Mouse (Mus musculus) CH12.LX (cell line): ENCODE data around the gene Socs3. TPM values are rescaled to one million over a fixed set of nuclear protein-coding genes. Genes with fewer than 3 reads are reported as not detected.

ENCODE experiments used
- DNase-seq: peaks from one replicate; pipeline ENCODE4 v3.0.0-alpha.2; 2013; ENCODE audit errors: extremely low read depth
- H3K27ac ChIP-seq: 2 replicates; pipeline ENCODE4 v1.5.1; 2012; ENCODE audit warnings: low read depth, mild to moderate bottlenecking, control low read depth, moderate library complexity; ENCODE audit not compliant: insufficient read depth
- H3K27me3 ChIP-seq: replicated peaks from 2 replicates; pipeline ENCODE3; 2012; ENCODE audit warnings: inconsistent platforms
- H3K36me3 ChIP-seq, 2 experiments: replicated peaks in 1 of 2; 2 replicates each; pipeline versions ENCODE3 to v1.6.1; 2012; ENCODE audit warnings: inconsistent platforms in 1 of 2, low read length in 1 of 2, mild to moderate bottlenecking in 1 of 2, mixed read lengths in 1 of 2, moderate library complexity in 1 of 2; ENCODE audit not compliant: control insufficient read depth in 1 of 2, insufficient read depth in 1 of 2
- H3K4me1 ChIP-seq, 2 experiments: 2 replicates each; pipeline ENCODE4 v1.6.1; 2012; ENCODE audit warnings: inconsistent platforms in 1 of 2, moderate library complexity in 1 of 2; ENCODE audit not compliant: insufficient read depth in 2 of 2, control insufficient read depth in 1 of 2
- H3K4me2 ChIP-seq: 2 replicates; pipeline ENCODE4 v1.6.1; 2012; ENCODE audit warnings: low read depth, mild to moderate bottlenecking, control low read depth; ENCODE audit not compliant: poor library complexity, insufficient read depth, severe bottlenecking
- H3K4me3 ChIP-seq, 3 experiments: fragments of 150-350 bp in 1 of 3; sonication (generic) in 1 of 3; replicated peaks in 1 of 3; 2 replicates each; pipeline versions ENCODE3 to v1.5.1; 2011 to 2012; ENCODE audit warnings: low read depth in 2 of 3, low read length in 2 of 3, mild to moderate bottlenecking in 2 of 3, moderate library complexity in 2 of 3, control low read depth in 1 of 3, improper control_type of control experiment in 1 of 3, inconsistent platforms in 1 of 3, mixed read lengths in 1 of 3; ENCODE audit not compliant: poor library complexity in 1 of 3
- H3K79me2 ChIP-seq: replicated peaks from 2 replicates; pipeline ENCODE4 v1.6.1; 2012; ENCODE audit warnings: mild to moderate bottlenecking, moderate library complexity; ENCODE audit not compliant: control insufficient read depth, poor library complexity, insufficient read depth, severe bottlenecking; ENCODE audit errors: extremely low read depth
- H3K9ac ChIP-seq: 2 replicates; pipeline ENCODE4 v1.6.1; 2012; ENCODE audit warnings: low read depth, mild to moderate bottlenecking, control low read depth, moderate library complexity; ENCODE audit not compliant: insufficient read depth
- H3K9me3 ChIP-seq: replicated peaks from 2 replicates; pipeline ENCODE3; 2012; ENCODE audit warnings: low read length, inconsistent platforms, mixed read lengths
- BHLHE40 ChIP-seq: IDR thresholded peaks from 2 replicates; pipeline ENCODE4 v1.6.1; 2011; ENCODE audit warnings: mild to moderate bottlenecking, low read depth, low read length, improper control_type of control experiment
- CHD1 ChIP-seq: IDR thresholded peaks from 2 replicates; pipeline ENCODE4 v1.6.1; 2012; ENCODE audit warnings: low read depth, low read length, improper control_type of control experiment, inconsistent platforms
- CHD2 ChIP-seq: IDR thresholded peaks from 2 replicates; pipeline ENCODE4 v1.6.1; 2011; ENCODE audit warnings: low read length, improper control_type of control experiment
- CTCF ChIP-seq, 2 experiments: IDR thresholded peaks in 1 of 2; conservative IDR thresholded peaks in 1 of 2; 2 replicates each; pipeline ENCODE4 v1.5.1; 2011 to 2012; ENCODE audit warnings: low read depth in 2 of 2, low read length in 2 of 2, improper control_type of control experiment in 1 of 2, inconsistent platforms in 1 of 2, mild to moderate bottlenecking in 1 of 2, moderate library complexity in 1 of 2
- E2F4 ChIP-seq: IDR thresholded peaks from 2 replicates; pipeline ENCODE4 v1.6.1; 2011; ENCODE audit warnings: low read depth, low read length, improper control_type of control experiment; ENCODE audit not compliant: insufficient replicate concordance
- ELF1 ChIP-seq: IDR thresholded peaks from 2 replicates; pipeline ENCODE4 v1.6.1; 2014; ENCODE audit warnings: low read depth, mild to moderate bottlenecking, inconsistent platforms, low read length, improper control_type of control experiment
- EP300 ChIP-seq: IDR thresholded peaks from 2 replicates; pipeline ENCODE4 v1.6.1; 2011; ENCODE audit warnings: low read length, improper control_type of control experiment
- ETS1 ChIP-seq: conservative IDR thresholded peaks from 2 replicates; pipeline ENCODE4 v1.6.1; 2012; ENCODE audit warnings: low read depth, mild to moderate bottlenecking, inconsistent platforms, low read length, improper control_type of control experiment, moderate library complexity
- GABPA ChIP-seq: IDR thresholded peaks from 2 replicates; pipeline ENCODE4 v1.6.1; 2012; ENCODE audit warnings: low read depth, low read length, improper control_type of control experiment, inconsistent platforms; ENCODE audit not compliant: insufficient replicate concordance
- HCFC1 ChIP-seq: IDR thresholded peaks from 2 replicates; pipeline ENCODE4 v1.6.1; 2012; ENCODE audit warnings: low read depth, mild to moderate bottlenecking, inconsistent platforms, low read length, improper control_type of control experiment
- IRF4 ChIP-seq: IDR thresholded peaks from 2 replicates; pipeline ENCODE4 v1.6.1; 2014; ENCODE audit warnings: low read depth, mild to moderate bottlenecking, inconsistent platforms, low read length, improper control_type of control experiment
- JUN ChIP-seq: IDR thresholded peaks from 2 replicates; pipeline ENCODE4 v1.6.1; 2011; ENCODE audit warnings: low read depth, mild to moderate bottlenecking, low read length, improper control_type of control experiment, moderate library complexity; ENCODE audit not compliant: insufficient read depth
- JUND ChIP-seq: conservative IDR thresholded peaks from 2 replicates; pipeline ENCODE4 v1.6.1; 2011; ENCODE audit warnings: low read depth, low read length, improper control_type of control experiment
- KAT2A ChIP-seq: IDR thresholded peaks from 2 replicates; pipeline ENCODE4 v1.6.1; 2012; ENCODE audit warnings: low read length, improper control_type of control experiment, inconsistent platforms; ENCODE audit not compliant: insufficient replicate concordance
- MAFK ChIP-seq: IDR thresholded peaks from 2 replicates; pipeline ENCODE4 v1.6.1; 2011; ENCODE audit warnings: low read length, improper control_type of control experiment; ENCODE audit not compliant: insufficient replicate concordance
- MAX ChIP-seq: IDR thresholded peaks from 2 replicates; pipeline ENCODE4 v1.6.1; 2011; ENCODE audit warnings: low read length, improper control_type of control experiment
- MAZ ChIP-seq: IDR thresholded peaks from 2 replicates; pipeline ENCODE4 v1.6.1; 2012; ENCODE audit warnings: low read depth, mild to moderate bottlenecking, inconsistent platforms, low read length, improper control_type of control experiment, moderate library complexity
- MEF2A ChIP-seq: IDR thresholded peaks from 2 replicates; pipeline ENCODE4 v1.6.1; 2014; ENCODE audit warnings: low read depth, mild to moderate bottlenecking, inconsistent platforms, low read length, improper control_type of control experiment, borderline replicate concordance
- MXI1 ChIP-seq: IDR thresholded peaks from 2 replicates; pipeline ENCODE4 v1.6.1; 2011; ENCODE audit warnings: mild to moderate bottlenecking, low read depth, low read length, improper control_type of control experiment
- MYC ChIP-seq: IDR thresholded peaks from 2 replicates; pipeline ENCODE4 v1.6.1; 2011; ENCODE audit warnings: low read depth, mild to moderate bottlenecking, improper control_type of control experiment, low read length
- NELFE ChIP-seq: IDR thresholded peaks from 2 replicates; pipeline ENCODE4 v1.6.1; 2011; ENCODE audit warnings: low read depth, low read length, improper control_type of control experiment
- NRF1 ChIP-seq: IDR thresholded peaks from 2 replicates; pipeline ENCODE4 v1.6.1; 2014; ENCODE audit warnings: low read depth, mild to moderate bottlenecking, inconsistent platforms, low read length, improper control_type of control experiment, moderate library complexity
- POLR2A ChIP-seq: IDR thresholded peaks from 2 replicates; pipeline ENCODE4 v1.6.1; 2011; ENCODE audit warnings: low read depth, mild to moderate bottlenecking, improper control_type of control experiment, low read length
- POLR2AphosphoS2 ChIP-seq: IDR thresholded peaks from 2 replicates; pipeline ENCODE4 v1.6.1; 2011; ENCODE audit warnings: low read depth, low read length, improper control_type of control experiment
- RAD21 ChIP-seq: IDR thresholded peaks from 2 replicates; pipeline ENCODE4 v1.6.1; 2011; ENCODE audit warnings: low read depth, mild to moderate bottlenecking, low read length, improper control_type of control experiment, moderate library complexity
- RCOR1 ChIP-seq: conservative IDR thresholded peaks from 2 replicates; pipeline ENCODE4 v1.6.1; 2012; ENCODE audit warnings: low read depth, mild to moderate bottlenecking, inconsistent platforms, low read length, improper control_type of control experiment
- SIN3A ChIP-seq: IDR thresholded peaks from 2 replicates; pipeline ENCODE4 v1.6.1; 2012; ENCODE audit warnings: low read length, improper control_type of control experiment, inconsistent platforms
- SMC3 ChIP-seq: IDR thresholded peaks from 2 replicates; pipeline ENCODE4 v1.6.1; 2011; ENCODE audit warnings: low read depth, low read length, improper control_type of control experiment
- TBP ChIP-seq: conservative IDR thresholded peaks from 2 replicates; pipeline ENCODE4 v1.6.1; 2011; ENCODE audit warnings: low read depth, low read length, improper control_type of control experiment
- TCF12 ChIP-seq: IDR thresholded peaks from 2 replicates; pipeline ENCODE4 v1.6.1; 2014; ENCODE audit warnings: low read depth, mild to moderate bottlenecking, inconsistent platforms, low read length, improper control_type of control experiment
- UBTF ChIP-seq: IDR thresholded peaks from 2 replicates; pipeline ENCODE4 v1.6.1; 2012; ENCODE audit warnings: low read depth, mild to moderate bottlenecking, inconsistent platforms, low read length, improper control_type of control experiment, moderate library complexity
- USF1 ChIP-seq: IDR thresholded peaks from 2 replicates; pipeline ENCODE4 v1.6.1; 2014; ENCODE audit warnings: low read depth, mild to moderate bottlenecking, inconsistent platforms, low read length, improper control_type of control experiment
- USF2 ChIP-seq: conservative IDR thresholded peaks from 2 replicates; pipeline ENCODE4 v1.6.1; 2011; ENCODE audit warnings: low read depth, low read length, improper control_type of control experiment
- ZC3H11A ChIP-seq: IDR thresholded peaks from 2 replicates; pipeline ENCODE4 v1.6.1; 2012; ENCODE audit warnings: low read depth, mild to moderate bottlenecking, inconsistent platforms, low read length, improper control_type of control experiment
- ZKSCAN1 ChIP-seq: IDR thresholded peaks from 2 replicates; pipeline ENCODE4 v1.6.1; 2012; ENCODE audit warnings: low read depth, inconsistent platforms, low read length, improper control_type of control experiment, borderline replicate concordance
- ZMIZ1 ChIP-seq: IDR thresholded peaks from 2 replicates; pipeline ENCODE4 v1.6.1; 2012; ENCODE audit warnings: low read depth, mild to moderate bottlenecking, inconsistent platforms, low read length, improper control_type of control experiment
- ZNF384 ChIP-seq: IDR thresholded peaks from 2 replicates; pipeline ENCODE4 v1.6.1; 2012; ENCODE audit warnings: low read depth, low read length, improper control_type of control experiment, inconsistent platforms
- dilution Hi-C: fragments of 300-500 bp; cut with MboI; formaldehyde crosslinking; loops from 2 replicates; pipeline ENCODE4 v1.14.3; 2020; ENCODE audit warnings: low sequenced_read_pairs; ENCODE audit not compliant: extremely low pct_unique_long_range_greater_than_20kb, extremely low pct_ligation_motif_present
- in situ Hi-C: fragments of 300-500 bp; cut with MboI; formaldehyde crosslinking; loops from 3 replicates; pipeline ENCODE4 v1.14.3; 2019; ENCODE audit warnings: low sequenced_read_pairs, low pct_ligation_motif_present, low pct_unique_long_range_greater_than_20kb, mixed read lengths
- polyA plus RNA-seq: library from polyadenylated mRNA; unstranded; fragments of >175 nt; gene quantifications from 2 replicates; pipeline ENCODE4 v1.2.1, GENCODE M21; 2012; ENCODE audit warnings: low read depth; ENCODE audit not compliant: insufficient read length
- total RNA-seq, 2 experiments: library from RNA; depleted of rRNA; stranded (reverse); fragments of 300-350 nt in 1 of 2; fragments of >200 nt in 1 of 2; gene quantifications; 2 replicates each; pipeline ENCODE4 v1.2.3; 2012 to 2014

Socs3 gene
- total and polyA plus RNA-seq, 3 experiments: 0.83 to 4.7 (median 1.2) TPM

- Histone ChIP-seq H3K4me2 (0 out of 2 replicates have a peak overlapping the region, but pooled peaks have one; percentile 18), H3K4me3 (no peak overlapping the region), H3K79me2 (peaks cover 35% of the 10 kb centered on the region), H3K36me3 (peaks cover 67 to 91% of the 10 kb centered on the region in 2 experiments), H3K9me3 (no peaks in the 10 kb centered on the region), H3K27ac (peak overlapping the region; percentile 82), H3K4me1 (peaks cover 37 to 51% of the 10 kb centered on the region in 2 experiments), H3K9ac (no peak overlapping the region), H3K27me3 (no peaks in the 10 kb centered on the region)
- TF ChIP-seq RAD21 (no peak), ZMIZ1 (no peak), ETS1 (no peak), MAX (no peak), CHD1 (no peak), NELFE (no peak), MAZ (no peak), MXI1 (peak; percentile 45; the same call in 1 of the 2 replicates), USF1 (no peak), EP300 (peak; percentile 22; the same call in 1 of the 2 replicates), RCOR1 (no peak), CTCF (conservative IDR thresholded peaks at IDR 0.05 in 1 of 2, IDR thresholded peaks at IDR 0.05 in 1 of 2; ENCODE audit: low read depth in 2 of 2, low read length in 2 of 2) (no peak), ZKSCAN1 (no peak), SMC3 (no peak), ZC3H11A (no peak), UBTF (no peak), JUN (peak; percentile 60), ELF1 (no peak), CHD2 (no peak), POLR2A (no peak), ZNF384 (peak; percentile 44; the same call in 1 of the 2 replicates), BHLHE40 (no peak), NRF1 (no peak), TBP (no peak), POLR2AphosphoS2 (no peak), MAFK (no peak; the same call in 1 of the 2 replicates), GABPA (no peak), USF2 (no peak), IRF4 (peak; percentile 89), MEF2A (peak; percentile 86; the same call in 1 of the 2 replicates), KAT2A (no peak), MYC (no peak), HCFC1 (no peak), SIN3A (peak; percentile 91), TCF12 (no peak), E2F4 (no peak), JUND (no peak; the same call in 1 of the 2 replicates)
- dilution Hi-C loops: no loop called here
- in situ Hi-C loops: no loop called here
- peak; percentile 81 for DNase-seq
Measured at GRCm38 (mm10) chr11:118000565-118001215, 30.8 kb upstream of the Socs3 start.
